Mouse (Mus musculus): ENCODE measurements around the gene Rpl23. TPM values are rescaled to one million over a fixed set of nuclear protein-coding genes. Genes with fewer than 3 reads are reported as not detected.
A peak's percentile ranks its signal among the peaks of the same experiment; 100 is the strongest.

Rpl23 gene
- polyA plus RNA-seq, 2 experiments: 484 to 502 TPM

- ATAC-seq (ENCODE audit: insufficient read depth): no peak
- Histone ChIP-seq H3K27me3 (ENCODE audit: control insufficient read depth, insufficient read depth, low read length) (no peaks in the 10 kb centered on the region), H3K4me3 (ENCODE audit: insufficient read depth in 1 of 2, low read depth in 2 of 2, low read length in 2 of 2) (no peak overlapping the region), H3K9me3 (ENCODE audit: control insufficient read depth, low read length) (no peaks in the 10 kb centered on the region), H3K4me1 (replicated peaks; ENCODE audit: control insufficient read depth in 2 of 2, insufficient read depth in 2 of 2, low read length in 1 of 2) (peaks cover 4 to 5% of the 10 kb centered on the region in 2 experiments; a peak in 2 of 4 replicates), H3K4me2 (ENCODE audit: low read depth) (no peak overlapping the region), H3K9ac (replicated peaks) (no peak overlapping the region), H3K36me3 (replicated peaks; ENCODE audit: control insufficient read depth, insufficient read depth, low read depth) (no peaks in the 10 kb centered on the region), H3K27ac (no peak overlapping the region)
- no peak for TF ChIP-seq EP300 (IDR thresholded peaks at IDR 0.05; ENCODE audit: low read depth)
- no peak for TF ChIP-seq CTCF (IDR thresholded peaks at IDR 0.05; ENCODE audit: low read depth)
- WGBS (ENCODE audit: insufficient replicate concordance): 62% methylated on average over 14 of the region's 14 CpGs
- no peak for DNase-seq (ENCODE audit: low read depth in 3 of 3, low spot score in 3 of 3)
Observed at GRCm38 (mm10) chr11:97771410-97771809, 10.8 kb downstream of the Rpl23 start.

- WGBS (ENCODE audit: insufficient replicate concordance): 17% methylated on average over 2 of the region's 2 CpGs
- TF ChIP-seq EP300 (IDR thresholded peaks at IDR 0.05; ENCODE audit: low read depth): no peak
- no peak for TF ChIP-seq CTCF (IDR thresholded peaks at IDR 0.05; ENCODE audit: low read depth)
- Histone ChIP-seq H3K9me3 (ENCODE audit: control insufficient read depth, low read length) (no peaks in the 10 kb centered on the region), H3K27ac (no peak overlapping the region), H3K4me2 (ENCODE audit: low read depth) (no peak overlapping the region), H3K4me1 (replicated peaks; ENCODE audit: control insufficient read depth in 2 of 2, insufficient read depth in 2 of 2, low read length in 1 of 2) (peaks cover 12% of the 10 kb centered on the region in 2 experiments), H3K9ac (replicated peaks) (no peak overlapping the region), H3K36me3 (replicated peaks; ENCODE audit: control insufficient read depth, insufficient read depth, low read depth) (no peaks in the 10 kb centered on the region), H3K27me3 (ENCODE audit: control insufficient read depth, insufficient read depth, low read length) (no peaks in the 10 kb centered on the region), H3K4me3 (ENCODE audit: insufficient read depth in 1 of 2, low read depth in 2 of 2, low read length in 2 of 2) (no peak overlapping the region)
- ATAC-seq (ENCODE audit: insufficient read depth): no peak
- no peak for DNase-seq (ENCODE audit: low read depth in 3 of 3, low spot score in 3 of 3)
Observed at GRCm38 (mm10) chr11:97769704-97770103, 12.5 kb downstream of the Rpl23 start.

GRCm38 (mm10) chr11:97766154-97766881 lies 15.9 kb downstream of the Rpl23 start, which contains the start of gene Cwc25:
TSS of gene Cwc25 (minus strand) at chr11:97766556.
- Histone ChIP-seq H3K4me2 (ENCODE audit: low read depth) (peak within 1 kb of the TSS; percentile 96), H3K9me3 (ENCODE audit: control insufficient read depth, low read length) (no peaks in the 10 kb centered on the region), H3K27me3 (ENCODE audit: control insufficient read depth, insufficient read depth, low read length) (no peaks in the 10 kb centered on the region), H3K27ac (peak within 1 kb of the TSS; percentile 94), H3K4me1 (replicated peaks; ENCODE audit: control insufficient read depth in 2 of 2, insufficient read depth in 2 of 2, low read length in 1 of 2) (peaks cover 12% of the 10 kb centered on the region in 2 experiments), H3K4me3 (ENCODE audit: insufficient read depth in 1 of 2, low read depth in 2 of 2, low read length in 2 of 2) (peak within 1 kb of the TSS; percentile 98 to 99), H3K36me3 (replicated peaks; ENCODE audit: control insufficient read depth, insufficient read depth, low read depth) (peaks cover 13% of the 10 kb centered on the region), H3K9ac (replicated peaks) (peak within 1 kb of the TSS; percentile 99)
- WGBS (ENCODE audit: insufficient replicate concordance): under 1% methylated on average over 38 of the region's 38 CpGs
- TF ChIP-seq EP300 (IDR thresholded peaks at IDR 0.05; ENCODE audit: low read depth) (no peak; the same call in 1 of the 2 replicates), CTCF (IDR thresholded peaks at IDR 0.05; ENCODE audit: low read depth) (no peak)
- ATAC-seq (ENCODE audit: insufficient read depth) (peak; percentile 95), DNase-seq (ENCODE audit: low read depth in 3 of 3, low spot score in 3 of 3) (peak; percentile 91 to 92 (median 91))

GRCm38 (mm10) chr11:97761638-97762037 lies 20.6 kb downstream of the Rpl23 start:
- Histone ChIP-seq H3K4me1 (replicated peaks; ENCODE audit: control insufficient read depth in 2 of 2, insufficient read depth in 2 of 2, low read length in 1 of 2) (peaks cover 8% of the 10 kb centered on the region in 2 experiments; a peak in 3 of 4 replicates), H3K4me3 (ENCODE audit: insufficient read depth in 1 of 2, low read depth in 2 of 2, low read length in 2 of 2) (no peak overlapping the region), H3K9me3 (ENCODE audit: control insufficient read depth, low read length) (no peaks in the 10 kb centered on the region), H3K27ac (no peak overlapping the region), H3K4me2 (ENCODE audit: low read depth) (no peak overlapping the region), H3K27me3 (ENCODE audit: control insufficient read depth, insufficient read depth, low read length) (no peaks in the 10 kb centered on the region), H3K36me3 (replicated peaks; ENCODE audit: control insufficient read depth, insufficient read depth, low read depth) (peaks cover 19% of the 10 kb centered on the region), H3K9ac (replicated peaks) (no peak overlapping the region)
- DNase-seq (ENCODE audit: low read depth in 3 of 3, low spot score in 3 of 3) (no peak), ATAC-seq (ENCODE audit: insufficient read depth) (no peak)
- TF ChIP-seq EP300 (IDR thresholded peaks at IDR 0.05; ENCODE audit: low read depth) (no peak), CTCF (IDR thresholded peaks at IDR 0.05; ENCODE audit: low read depth) (no peak; the same call in 1 of the 2 replicates)

GRCm38 (mm10) chr11:97758942-97759341 lies 23.3 kb downstream of the Rpl23 start:
- TF ChIP-seq EP300 (IDR thresholded peaks at IDR 0.05; ENCODE audit: low read depth): no peak
- TF ChIP-seq CTCF (IDR thresholded peaks at IDR 0.05; ENCODE audit: low read depth): no peak
- H3K9me3 ChIP-seq (ENCODE audit: control insufficient read depth, low read length): no peaks in the 10 kb centered on the region
- no peaks in the 10 kb centered on the region for H3K27me3 ChIP-seq (ENCODE audit: control insufficient read depth, insufficient read depth, low read length)
- WGBS (ENCODE audit: insufficient replicate concordance): 59% methylated on average over 6 of the region's 6 CpGs
- DNase-seq (ENCODE audit: low read depth in 3 of 3, low spot score in 3 of 3) (no peak), ATAC-seq (ENCODE audit: insufficient read depth) (no peak)
- peaks cover 21% of the 10 kb centered on the region for H3K36me3 ChIP-seq (replicated peaks; ENCODE audit: control insufficient read depth, insufficient read depth, low read depth)
- H3K4me1 ChIP-seq (replicated peaks; ENCODE audit: control insufficient read depth in 2 of 2, insufficient read depth in 2 of 2, low read length in 1 of 2): peaks cover 0 to 5% of the 10 kb centered on the region in 2 experiments; a peak in 2 of 4 replicates
- H3K9ac ChIP-seq (replicated peaks): no peak overlapping the region
- H3K4me3 ChIP-seq (ENCODE audit: insufficient read depth in 1 of 2, low read depth in 2 of 2, low read length in 2 of 2): no peak overlapping the region
- no peak overlapping the region for H3K4me2 ChIP-seq (ENCODE audit: low read depth)
- H3K27ac ChIP-seq: no peak overlapping the region

All from liver, embryonic 14.5 days (tissue).